Mouse (Mus musculus) embryonic fibroblast, embryonic 13.5 days (primary cell): ENCODE results near the gene Hnrnpul2.

Experiments
- CTCF ChIP-seq: IDR thresholded peaks from 2 replicates; pipeline ENCODE4 v1.5.1; 2011; ENCODE audit warnings: mild to moderate bottlenecking, control low read depth, low read length, moderate library complexity, borderline replicate concordance; ENCODE audit not compliant: insufficient read depth
- POLR2A ChIP-seq: IDR thresholded peaks from 2 replicates; pipeline ENCODE4 v1.6.1; 2011; ENCODE audit warnings: low read depth, mild to moderate bottlenecking, control low read depth, low read length, moderate library complexity

GRCm38 (mm10) chr19:8864265-8864664 lies 44.5 kb downstream of the Hnrnpul2 start:
- no peak for TF ChIP-seq CTCF
- no peak for TF ChIP-seq POLR2A
